Mouse (Mus musculus): ENCODE data around the gene Bmp7.

Bmp7 gene

GRCm38 (mm10) chr2:172940799-172941163 is 660 bp upstream of the Bmp7 start:
- DNase-seq (ENCODE audit: low read depth): no peak

GRCm38 (mm10) chr2:172939639-172940002 is 500 bp downstream of the Bmp7 start:
- DNase-seq (ENCODE audit: low read depth): no peak

GRCm38 (mm10) chr2:172938761-172939638 is 1.1 kb downstream of the Bmp7 start:
- peak; percentile 56 for DNase-seq (ENCODE audit: low read depth)

- peak; percentile 48 for DNase-seq (ENCODE audit: low read depth)
Observed at GRCm38 (mm10) chr2:172937326-172938190, 2.6 kb downstream of the Bmp7 start.

- DNase-seq (ENCODE audit: low read depth): no peak
Observed at GRCm38 (mm10) chr2:172936844-172937243, 3.3 kb downstream of the Bmp7 start.

- no peak for DNase-seq (ENCODE audit: low read depth)
Observed at GRCm38 (mm10) chr2:172935776-172936562, 4.2 kb downstream of the Bmp7 start.

GRCm38 (mm10) chr2:172934891-172935740 is 5.0 kb downstream of the Bmp7 start:
- no peak for DNase-seq (ENCODE audit: low read depth)

GRCm38 (mm10) chr2:172934420-172934788 is 5.7 kb downstream of the Bmp7 start:
- DNase-seq (ENCODE audit: low read depth): no peak

- DNase-seq (ENCODE audit: low read depth): peak; percentile 54
Observed at GRCm38 (mm10) chr2:172933631-172934419, 6.3 kb downstream of the Bmp7 start.

GRCm38 (mm10) chr2:172931137-172931898 is 8.8 kb downstream of the Bmp7 start:
- no peak for DNase-seq (ENCODE audit: low read depth)

- DNase-seq (ENCODE audit: low read depth): no peak
Observed at GRCm38 (mm10) chr2:172929905-172930436, 10.2 kb downstream of the Bmp7 start.

GRCm38 (mm10) chr2:172927643-172928042 is 12.5 kb downstream of the Bmp7 start:
- peak; percentile 69 for DNase-seq (ENCODE audit: low read depth)

GRCm38 (mm10) chr2:172926311-172926710 is 13.8 kb downstream of the Bmp7 start:
- peak; percentile 39 for DNase-seq (ENCODE audit: low read depth)

- DNase-seq (ENCODE audit: low read depth): no peak
Observed at GRCm38 (mm10) chr2:172924961-172925360, 15.2 kb downstream of the Bmp7 start.

GRCm38 (mm10) chr2:172923198-172923597 is 16.9 kb downstream of the Bmp7 start:
- no peak for DNase-seq (ENCODE audit: low read depth)

GRCm38 (mm10) chr2:172922597-172922996 is 17.5 kb downstream of the Bmp7 start:
- DNase-seq (ENCODE audit: low read depth): no peak

- DNase-seq (ENCODE audit: low read depth): peak; percentile 75
Observed at GRCm38 (mm10) chr2:172914018-172914417, 26.1 kb downstream of the Bmp7 start.

- DNase-seq (ENCODE audit: low read depth): no peak
Observed at GRCm38 (mm10) chr2:172911715-172912114, 28.4 kb downstream of the Bmp7 start.

GRCm38 (mm10) chr2:172911157-172911556 is 29.0 kb downstream of the Bmp7 start:
- DNase-seq (ENCODE audit: low read depth): no peak
